Mouse (Mus musculus) kidney, embryonic 14.5 days (tissue): Measurements from ENCODE around the gene Spats2. TPM values are rescaled to one million over a fixed set of nuclear protein-coding genes. Genes with fewer than 3 reads are reported as not detected.

Experiments used
- ATAC-seq: fragments of 200-750 bp; cut with Nextera tagmentation; 2 replicates; pipeline ENCODE4 v1.8.0; 2017; ENCODE audit warnings: moderate number of reproducible peaks, mild to moderate bottlenecking, moderate TSS enrichment, moderate library complexity; ENCODE audit not compliant: low FRiP score, low TSS enrichment
- H3K27ac ChIP-seq: fragments of 300-500 bp; sonication (generic); 2 replicates; pipeline ENCODE4 v1.5.1; 2014; ENCODE audit warnings: low read depth, mild to moderate bottlenecking, low read length, moderate library complexity, mixed read lengths
- H3K27me3 ChIP-seq: fragments of 300-500 bp; sonication (generic); 2 replicates; pipeline ENCODE4 v1.6.1; 2014; ENCODE audit warnings: mild to moderate bottlenecking, low read length; ENCODE audit not compliant: control insufficient read depth, insufficient read depth
- H3K36me3 ChIP-seq: fragments of 300-500 bp; sonication (generic); 2 replicates; pipeline ENCODE4 v1.6.1; 2014; ENCODE audit warnings: low read length, mixed read lengths; ENCODE audit not compliant: control insufficient read depth, insufficient read depth
- H3K4me1 ChIP-seq: fragments of 300-500 bp; sonication (generic); 2 replicates; pipeline ENCODE4 v1.6.1; 2014; ENCODE audit warnings: low read length, mixed read lengths; ENCODE audit not compliant: control insufficient read depth, insufficient read depth
- H3K4me2 ChIP-seq: fragments of 300-500 bp; sonication (generic); replicated peaks from 2 replicates; pipeline ENCODE4 v1.6.1; 2014; ENCODE audit warnings: low read depth, mild to moderate bottlenecking, low read length
- H3K4me3 ChIP-seq: fragments of 300-500 bp; sonication (generic); 2 replicates; pipeline ENCODE4 v1.5.1; 2014; ENCODE audit warnings: mild to moderate bottlenecking, low read length
- H3K9ac ChIP-seq: fragments of 300-500 bp; sonication (generic); 2 replicates; pipeline ENCODE4 v1.6.1; 2014; ENCODE audit warnings: low read depth, mild to moderate bottlenecking, low read length, moderate library complexity
- H3K9me3 ChIP-seq: fragments of 300-500 bp; sonication (generic); 2 replicates; pipeline ENCODE4 v1.6.1; 2016; ENCODE audit warnings: low read length; ENCODE audit not compliant: control insufficient read depth
- WGBS: fragments of 180-500 bp; shearing (Covaris S2); extraction: QIAGEN DNeasy Blood & Tissue Kit; methylation state at CpG from one replicate; pipeline ENCODE4 v1.1.7; 2014; 5-methylcytosine and 5-hydroxymethylcytosine counted together
- polyA plus RNA-seq: library from polyadenylated mRNA; unstranded; fragments of >200 nt; fragmentation: Nextera tagmentation; extraction: Ambion mirVana; gene quantifications from 2 replicates; pipeline ENCODE4 v1.2.1, GENCODE M21; 2014

The Spats2 gene
- polyA plus RNA-seq, 1 experiment from 2014 or later, result 55.2 TPM

DNA sequence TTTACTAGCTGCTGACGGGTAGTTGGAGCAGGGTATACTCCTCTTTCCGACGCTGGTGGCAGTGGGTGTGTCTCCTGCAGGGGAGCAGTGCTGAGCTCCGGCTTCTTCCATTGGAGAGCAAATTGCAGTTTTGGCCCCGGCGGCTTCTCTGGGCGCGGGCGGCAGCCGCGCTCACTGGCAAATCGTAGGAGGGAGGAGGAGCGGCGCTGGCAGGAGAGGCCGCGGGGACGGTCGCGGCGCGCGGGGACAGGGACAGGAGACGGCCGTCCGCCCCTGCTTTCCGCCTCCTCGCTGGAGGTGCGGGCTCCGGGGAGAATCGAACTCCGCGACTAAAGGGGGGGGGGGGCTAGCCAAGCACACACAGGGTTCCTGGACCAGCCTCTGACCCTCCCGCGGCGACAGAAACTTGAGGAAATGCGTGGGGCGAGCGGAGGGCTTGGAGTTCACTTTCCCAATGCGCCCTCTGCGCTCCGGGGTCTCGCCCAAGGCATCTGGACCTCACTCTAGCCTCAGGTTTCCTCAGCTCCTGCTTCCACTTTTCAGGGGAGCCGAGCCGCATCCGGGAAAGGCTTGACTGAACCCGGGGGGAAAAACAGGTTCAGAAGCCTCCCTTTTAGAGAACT is 98.0 kb downstream of the Spats2 start:
- H3K4me2 ChIP-seq, result peak overlapping the region; percentile 60
- no peak overlapping the region for H3K27ac ChIP-seq
- peaks cover 85% of the 10 kb centered on the region for H3K27me3 ChIP-seq
- H3K4me3 ChIP-seq, result peak overlapping the region; percentile 43
- H3K9me3 ChIP-seq, result no peaks in the 10 kb centered on the region
- peaks cover 25% of the 10 kb centered on the region for H3K4me1 ChIP-seq
- H3K9ac ChIP-seq, result no peak overlapping the region
- under 1% methylated on average over 44 of the region's 46 CpGs for WGBS
- H3K36me3 ChIP-seq, result no peaks in the 10 kb centered on the region
- ATAC-seq, result no peak

DNA sequence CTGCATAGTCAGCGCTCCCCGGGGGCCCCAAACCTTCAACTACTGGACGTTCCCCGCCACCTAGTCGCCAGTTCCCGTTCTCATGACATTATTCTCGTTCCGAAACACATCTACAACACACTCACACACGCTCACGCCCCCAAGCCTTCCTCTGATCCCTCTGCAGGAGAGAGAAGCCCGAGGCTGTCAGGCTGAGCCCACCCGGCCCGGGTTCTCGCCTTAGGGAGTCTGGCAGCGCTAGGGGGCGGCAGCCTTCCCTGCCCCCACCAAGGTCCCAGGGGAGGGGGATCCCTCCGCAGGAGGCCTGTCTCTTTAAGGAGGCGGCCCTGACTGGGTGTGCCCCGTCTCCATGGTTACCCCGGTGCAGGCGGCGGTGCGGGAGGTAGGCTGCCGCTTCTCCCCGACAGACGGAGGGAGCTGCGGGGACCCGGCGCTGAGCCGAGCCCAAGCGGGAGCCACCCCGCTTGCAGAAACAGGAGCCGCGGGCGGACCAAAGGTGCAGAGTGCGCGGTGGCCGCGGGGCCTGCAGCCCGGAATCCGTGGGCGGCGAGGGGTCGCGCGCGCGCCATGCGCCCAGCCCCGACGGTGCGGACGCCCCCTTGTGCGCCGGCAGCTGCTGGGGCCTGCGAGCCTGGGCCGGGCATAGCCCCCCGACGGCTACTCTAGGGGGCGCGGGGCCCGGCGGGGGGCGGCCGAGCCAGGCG is 98.6 kb downstream of the Spats2 start, which contains the start of gene Kcnh3:
TSS of gene Kcnh3 (plus strand) at position 654 of the 704 bp plus-strand sequence.
- H3K4me3 ChIP-seq, result peak within 1 kb of the TSS; percentile 43
- H3K9me3 ChIP-seq, result no peaks in the 10 kb centered on the region
- no peaks in the 10 kb centered on the region for H3K36me3 ChIP-seq
- H3K27me3 ChIP-seq, result peaks cover 85% of the 10 kb centered on the region
- 0 out of 2 replicates have a peak within 1 kb of the TSS, but pooled peaks have one; percentile 14 for H3K9ac ChIP-seq
- peak within 1 kb of the TSS; percentile 60 for H3K4me2 ChIP-seq
- ATAC-seq, result peak; percentile 44
- H3K4me1 ChIP-seq, result peaks cover 25% of the 10 kb centered on the region
- WGBS, result under 1% methylated on average over 55 of the region's 66 CpGs
- H3K27ac ChIP-seq, result no peak within 1 kb of the TSS

GRCm38 (mm10) chr15:99225081-99225810 is 99.5 kb downstream of the Spats2 start:
- H3K27ac ChIP-seq, result no peak overlapping the region
- no peak for ATAC-seq
- H3K4me2 ChIP-seq, result peak overlapping the region; percentile 60
- H3K4me1 ChIP-seq, result peaks cover 25% of the 10 kb centered on the region
- peak overlapping the region; percentile 43 for H3K4me3 ChIP-seq
- no peaks in the 10 kb centered on the region for H3K9me3 ChIP-seq
- under 1% methylated on average over 22 of the region's 22 CpGs for WGBS
- no peak overlapping the region for H3K9ac ChIP-seq
- H3K27me3 ChIP-seq, result peaks cover 82% of the 10 kb centered on the region
- H3K36me3 ChIP-seq, result no peaks in the 10 kb centered on the region

DNA sequence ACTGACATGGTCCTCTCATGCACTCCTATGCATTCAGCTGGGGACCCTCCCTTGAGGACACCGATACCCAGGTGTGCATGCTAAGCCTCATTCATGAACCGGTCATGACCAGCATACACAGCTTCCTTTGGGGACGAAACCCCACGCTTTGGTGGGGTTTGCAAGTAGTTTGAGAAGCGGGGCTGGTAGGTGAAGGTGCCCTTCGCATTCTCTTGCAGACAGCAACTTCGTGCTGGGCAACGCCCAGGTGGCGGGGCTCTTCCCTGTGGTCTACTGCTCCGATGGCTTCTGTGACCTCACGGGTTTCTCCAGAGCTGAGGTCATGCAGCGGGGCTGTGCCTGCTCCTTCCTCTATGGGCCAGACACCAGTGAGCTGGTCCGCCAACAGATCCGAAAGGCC is 100.4 kb downstream of the Spats2 start:
- H3K4me3 ChIP-seq, result peak overlapping the region; percentile 43; the same call in 1 of the 2 replicates
- 20% methylated on average over 14 of the region's 14 CpGs for WGBS

DNA sequence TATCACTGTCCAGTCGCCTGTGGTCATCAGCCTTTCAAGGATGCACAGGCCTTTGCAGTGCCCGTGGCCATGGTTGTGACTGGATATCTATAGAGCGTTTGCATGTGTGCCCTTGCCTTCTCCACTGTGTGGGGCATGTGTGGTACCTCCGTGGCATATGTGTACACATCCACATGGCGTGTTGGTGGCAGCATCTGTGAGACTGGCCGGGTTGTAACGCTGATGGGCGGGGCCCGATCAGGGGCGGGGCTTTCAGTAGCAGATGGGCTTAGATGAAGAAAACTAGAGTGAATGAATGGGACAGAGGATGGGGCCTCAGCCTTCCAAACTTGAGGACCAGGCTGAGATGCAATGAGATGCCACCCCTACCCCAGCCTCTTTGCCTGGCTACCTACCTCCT is 106.3 kb downstream of the Spats2 start:
- Histone ChIP-seq H3K4me3 (no peak overlapping the region), H3K27ac (no peak overlapping the region), H3K27me3 (peaks cover 33% of the 10 kb centered on the region), H3K4me1 (no peaks in the 10 kb centered on the region), H3K9ac (no peak overlapping the region), H3K9me3 (no peaks in the 10 kb centered on the region), H3K4me2 (no peak overlapping the region), H3K36me3 (no peaks in the 10 kb centered on the region)
- no peak for ATAC-seq
- WGBS, result 72% methylated on average over 10 of the region's 10 CpGs

More for the DNA sequence above, 100.4 kb downstream of the Spats2 start:
- H3K27me3 ChIP-seq, result peaks cover 82% of the 10 kb centered on the region
- no peaks in the 10 kb centered on the region for H3K9me3 ChIP-seq
- H3K4me1 ChIP-seq, result peaks cover 25% of the 10 kb centered on the region
- H3K4me2 ChIP-seq, result no peak overlapping the region; the same call in none of the 2 replicates
- ATAC-seq, result no peak
- H3K27ac ChIP-seq, result no peak overlapping the region
- H3K36me3 ChIP-seq, result no peaks in the 10 kb centered on the region
- no peak overlapping the region for H3K9ac ChIP-seq

DNA sequence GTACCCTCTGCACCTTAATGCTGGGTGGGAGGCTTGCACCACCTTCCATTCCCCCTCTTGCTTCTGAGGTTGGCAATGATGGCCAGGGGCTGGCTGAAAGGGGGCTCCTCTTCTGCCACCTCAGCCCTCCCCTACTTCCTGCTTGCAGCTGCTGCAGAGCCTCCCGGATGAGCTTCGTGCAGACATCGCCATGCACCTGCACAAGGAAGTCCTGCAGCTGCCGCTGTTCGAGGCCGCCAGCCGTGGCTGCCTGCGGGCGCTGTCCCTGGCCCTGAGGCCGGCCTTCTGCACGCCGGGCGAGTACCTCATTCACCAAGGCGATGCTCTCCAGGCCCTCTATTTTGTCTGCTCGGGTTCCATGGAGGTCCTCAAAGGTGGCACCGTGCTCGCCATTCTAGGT is 108.0 kb downstream of the Spats2 start:
- Histone ChIP-seq H3K27me3 (peaks cover 17% of the 10 kb centered on the region), H3K9me3 (no peaks in the 10 kb centered on the region), H3K4me1 (no peaks in the 10 kb centered on the region), H3K4me2 (no peak overlapping the region), H3K4me3 (no peak overlapping the region), H3K36me3 (no peaks in the 10 kb centered on the region), H3K9ac (no peak overlapping the region), H3K27ac (no peak overlapping the region)
- WGBS, result 57% methylated on average over 17 of the region's 17 CpGs
- ATAC-seq, result no peak

DNA sequence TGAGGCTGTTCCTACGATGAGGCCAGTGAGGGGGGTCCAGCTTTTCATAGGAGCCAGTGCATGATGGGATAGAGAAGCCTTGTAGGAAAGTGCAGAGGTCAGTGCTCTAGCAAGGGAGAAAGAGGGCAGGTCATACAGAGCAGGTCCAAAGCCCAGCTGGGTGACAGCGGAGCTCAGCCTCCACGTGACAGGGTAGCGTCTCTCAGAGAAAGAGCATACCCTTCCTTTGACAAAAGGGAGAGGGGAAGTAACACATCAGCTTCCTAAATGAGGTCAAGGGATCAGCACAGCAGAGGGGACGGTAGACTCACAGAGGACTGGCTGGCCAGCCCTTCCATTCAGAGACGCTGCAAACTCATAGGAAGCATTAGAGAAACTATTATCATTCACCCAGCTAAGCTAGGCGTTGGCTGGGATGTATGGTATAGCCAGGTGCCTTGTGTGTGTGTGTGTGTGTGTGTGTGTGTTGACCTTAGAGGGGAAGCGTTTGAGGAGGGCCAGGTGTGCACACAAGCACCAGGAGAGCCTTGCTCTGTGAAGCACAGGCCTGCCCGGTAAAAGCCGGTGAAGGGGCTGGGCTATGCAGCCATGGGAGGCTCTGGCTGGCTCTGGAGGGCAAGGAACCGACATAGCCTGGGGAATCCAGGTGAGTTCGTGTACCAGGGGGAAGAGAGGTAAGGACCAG is 108.8 kb downstream of the Spats2 start:
- no peak for ATAC-seq
- WGBS, result 63% methylated on average over 12 of the region's 12 CpGs

GRCm38 (mm10) chr15:99238006-99238405 is 112.3 kb downstream of the Spats2 start:
- H3K4me1 ChIP-seq, result no peaks in the 10 kb centered on the region
- H3K27me3 ChIP-seq, result peaks cover 8% of the 10 kb centered on the region
- WGBS, result 65% methylated on average over 11 of the region's 11 CpGs
- no peak overlapping the region for H3K27ac ChIP-seq
- H3K9me3 ChIP-seq, result no peaks in the 10 kb centered on the region
- H3K4me3 ChIP-seq, result no peak overlapping the region
- H3K4me2 ChIP-seq, result no peak overlapping the region
- H3K9ac ChIP-seq, result no peak overlapping the region
- no peak for ATAC-seq
- peaks cover 14% of the 10 kb centered on the region for H3K36me3 ChIP-seq

More for the DNA sequence above, 108.8 kb downstream of the Spats2 start:
- no peaks in the 10 kb centered on the region for H3K4me1 ChIP-seq
- peaks cover 14% of the 10 kb centered on the region for H3K27me3 ChIP-seq
- H3K36me3 ChIP-seq, result no peaks in the 10 kb centered on the region
- H3K4me2 ChIP-seq, result no peak overlapping the region
- H3K27ac ChIP-seq, result no peak overlapping the region
- H3K4me3 ChIP-seq, result no peak overlapping the region
- no peak overlapping the region for H3K9ac ChIP-seq
- H3K9me3 ChIP-seq, result no peaks in the 10 kb centered on the region
